Mouse (Mus musculus): ENCODE results near the gene Lsm11. TPM values are rescaled to one million over a fixed set of nuclear protein-coding genes. Genes with fewer than 3 reads are reported as not detected.
"Not testable (repeated sequence)": the region's sequence is repeated elsewhere in the genome, so short reads cannot be mapped to it uniquely, and the experiment has no call there.

Gene Lsm11
- polyA plus RNA-seq, 1 experiment from 2014 or later = 10.3 TPM

- H3K4me2 ChIP-seq = no peak overlapping the region
- no peak overlapping the region for H3K27ac ChIP-seq (ENCODE audit: low read depth, low read length)
- peaks cover 16% of the 10 kb centered on the region for H3K4me1 ChIP-seq (ENCODE audit: control insufficient read depth, insufficient read depth, low read length)
- WGBS (ENCODE audit: insufficient replicate concordance) = 93% methylated on average over 5 of the region's 5 CpGs
- H3K9me3 ChIP-seq (replicated peaks; ENCODE audit: control insufficient read depth, low read length) = no peaks in the 10 kb centered on the region
- no peak for ATAC-seq (replicated peaks; ENCODE audit: insufficient number of reproducible peaks, low FRiP score, low TSS enrichment)
- H3K27me3 ChIP-seq (ENCODE audit: control insufficient read depth, insufficient read depth, low read length) = no peaks in the 10 kb centered on the region
- H3K9ac ChIP-seq (ENCODE audit: low read depth, low read length) = no peak overlapping the region
- H3K36me3 ChIP-seq (ENCODE audit: control insufficient read depth, insufficient read depth, low read length) = peaks cover 14% of the 10 kb centered on the region
- H3K4me3 ChIP-seq (ENCODE audit: low read depth, low read length) = no peak overlapping the region
Measured at GRCm38 (mm10) chr11:45885606-45886230, 59.0 kb downstream of the Lsm11 start.

GRCm38 (mm10) chr11:45884029-45884428, 60.7 kb downstream of the Lsm11 start:
- H3K9ac ChIP-seq (ENCODE audit: low read depth, low read length) = no peak overlapping the region
- H3K27me3 ChIP-seq (ENCODE audit: control insufficient read depth, insufficient read depth, low read length) = no peaks in the 10 kb centered on the region
- peaks cover 26% of the 10 kb centered on the region for H3K4me1 ChIP-seq (ENCODE audit: control insufficient read depth, insufficient read depth, low read length)
- WGBS (ENCODE audit: insufficient replicate concordance) = 66% methylated on average over 4 of the region's 4 CpGs
- H3K9me3 ChIP-seq (replicated peaks; ENCODE audit: control insufficient read depth, low read length) = no peaks in the 10 kb centered on the region
- H3K4me2 ChIP-seq = no peak overlapping the region
- no peak overlapping the region for H3K4me3 ChIP-seq (ENCODE audit: low read depth, low read length)
- no peak overlapping the region for H3K27ac ChIP-seq (ENCODE audit: low read depth, low read length)
- ATAC-seq (replicated peaks; ENCODE audit: insufficient number of reproducible peaks, low FRiP score, low TSS enrichment) = no peak
- peaks cover 8% of the 10 kb centered on the region for H3K36me3 ChIP-seq (ENCODE audit: control insufficient read depth, insufficient read depth, low read length)

DNA sequence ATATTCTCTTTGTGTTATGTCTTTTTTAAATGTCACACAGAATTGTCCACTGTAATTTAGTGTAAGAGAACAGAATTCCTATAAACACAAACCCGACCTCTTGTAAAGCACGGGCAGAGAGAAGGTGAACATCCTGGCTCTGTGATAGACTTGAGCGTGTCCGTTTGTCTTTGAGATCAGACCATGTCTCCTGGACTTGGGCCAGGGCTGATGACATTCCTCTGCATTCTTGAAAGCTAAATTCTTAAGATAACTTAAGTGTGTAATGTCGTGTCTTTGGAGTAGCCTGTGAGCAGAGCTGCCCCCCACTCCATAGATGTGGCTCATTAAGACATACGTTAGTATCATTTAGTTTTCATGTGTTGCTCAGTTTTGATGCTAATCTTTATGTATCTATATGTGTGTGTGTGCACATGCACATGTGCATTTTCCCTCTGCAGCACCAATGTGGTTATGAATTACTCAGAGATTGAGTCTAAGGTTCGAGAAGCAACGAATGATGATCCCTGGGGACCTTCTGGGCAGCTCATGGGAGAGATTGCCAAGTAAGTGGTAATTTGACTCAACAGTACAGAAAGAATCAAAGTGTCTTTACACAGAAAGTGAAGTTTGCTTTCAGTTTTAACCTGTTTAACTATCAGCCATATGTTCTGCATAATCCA, 61.3 kb downstream of the Lsm11 start:
- H3K4me1 ChIP-seq (ENCODE audit: control insufficient read depth, insufficient read depth, low read length) = peaks cover 30% of the 10 kb centered on the region
- H3K4me2 ChIP-seq = peak overlapping the region; percentile 29
- WGBS (ENCODE audit: insufficient replicate concordance) = 22% methylated on average over 8 of the region's 8 CpGs
- H3K4me3 ChIP-seq (ENCODE audit: low read depth, low read length) = no peak overlapping the region
- ATAC-seq (replicated peaks; ENCODE audit: insufficient number of reproducible peaks, low FRiP score, low TSS enrichment) = 0 out of 2 replicates have a peak, but pooled peaks have one; percentile 18
- H3K27ac ChIP-seq (ENCODE audit: low read depth, low read length) = no peak overlapping the region
- H3K9me3 ChIP-seq (replicated peaks; ENCODE audit: control insufficient read depth, low read length) = no peaks in the 10 kb centered on the region
- no peak overlapping the region for H3K9ac ChIP-seq (ENCODE audit: low read depth, low read length)
- H3K36me3 ChIP-seq (ENCODE audit: control insufficient read depth, insufficient read depth, low read length) = peaks cover 7% of the 10 kb centered on the region
- H3K27me3 ChIP-seq (ENCODE audit: control insufficient read depth, insufficient read depth, low read length) = no peaks in the 10 kb centered on the region

DNA sequence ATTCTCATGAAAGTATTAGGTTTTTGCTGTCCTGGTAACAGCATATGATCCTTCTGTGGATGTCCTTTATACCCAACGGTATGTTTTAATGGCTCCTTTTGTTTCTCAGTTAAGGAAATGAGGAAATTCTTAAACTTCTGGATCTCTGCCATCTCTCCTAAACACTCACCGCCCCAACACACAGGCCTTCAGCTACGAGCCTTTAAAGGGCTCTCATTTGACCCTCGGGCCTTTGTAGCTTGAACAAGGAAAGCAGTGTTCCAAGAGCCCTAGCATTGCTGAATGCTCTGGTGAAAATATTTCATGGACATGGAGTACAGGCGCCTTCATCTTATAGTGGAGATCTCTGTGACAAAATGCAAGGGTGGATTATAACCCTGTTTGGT, 63.1 kb downstream of the Lsm11 start:
- Histone ChIP-seq H3K4me3 (ENCODE audit: low read depth, low read length) (no peak overlapping the region), H3K4me1 (ENCODE audit: control insufficient read depth, insufficient read depth, low read length) (peaks cover 32% of the 10 kb centered on the region), H3K9me3 (replicated peaks; ENCODE audit: control insufficient read depth, low read length) (no peaks in the 10 kb centered on the region), H3K36me3 (ENCODE audit: control insufficient read depth, insufficient read depth, low read length) (peaks cover 4% of the 10 kb centered on the region), H3K27me3 (ENCODE audit: control insufficient read depth, insufficient read depth, low read length) (no peaks in the 10 kb centered on the region), H3K27ac (ENCODE audit: low read depth, low read length) (peak overlapping the region; percentile 46; the same call in 1 of the 2 replicates), H3K9ac (ENCODE audit: low read depth, low read length) (no peak overlapping the region), H3K4me2 (no peak overlapping the region)
- 44% methylated on average over 5 of the region's 5 CpGs for WGBS (ENCODE audit: insufficient replicate concordance)
- ATAC-seq (replicated peaks; ENCODE audit: insufficient number of reproducible peaks, low FRiP score, low TSS enrichment) = no peak

- peaks cover 32% of the 10 kb centered on the region for H3K4me1 ChIP-seq (ENCODE audit: control insufficient read depth, insufficient read depth, low read length)
- WGBS (ENCODE audit: insufficient replicate concordance) = 76% methylated on average over 6 of the region's 6 CpGs
- peaks cover 2% of the 10 kb centered on the region for H3K36me3 ChIP-seq (ENCODE audit: control insufficient read depth, insufficient read depth, low read length)
- no peak overlapping the region for H3K9ac ChIP-seq (ENCODE audit: low read depth, low read length)
- ATAC-seq (replicated peaks; ENCODE audit: insufficient number of reproducible peaks, low FRiP score, low TSS enrichment) = no peak
- H3K9me3 ChIP-seq (replicated peaks; ENCODE audit: control insufficient read depth, low read length) = no peaks in the 10 kb centered on the region
- no peak overlapping the region for H3K4me3 ChIP-seq (ENCODE audit: low read depth, low read length)
- peak overlapping the region; percentile 17; the same call in 1 of the 2 replicates for H3K27ac ChIP-seq (ENCODE audit: low read depth, low read length)
- no peak overlapping the region for H3K4me2 ChIP-seq
- no peaks in the 10 kb centered on the region for H3K27me3 ChIP-seq (ENCODE audit: control insufficient read depth, insufficient read depth, low read length)
Measured at GRCm38 (mm10) chr11:45881026-45881682, 63.6 kb downstream of the Lsm11 start.

- not testable (repeated sequence) for H3K9ac ChIP-seq (ENCODE audit: low read depth, low read length); ATAC-seq (replicated peaks; ENCODE audit: insufficient number of reproducible peaks, low FRiP score, low TSS enrichment); H3K4me2 ChIP-seq; H3K4me3 ChIP-seq (ENCODE audit: low read depth, low read length); H3K36me3 ChIP-seq (ENCODE audit: control insufficient read depth, insufficient read depth, low read length); H3K27ac ChIP-seq (ENCODE audit: low read depth, low read length); H3K27me3 ChIP-seq (ENCODE audit: control insufficient read depth, insufficient read depth, low read length); H3K9me3 ChIP-seq (replicated peaks; ENCODE audit: control insufficient read depth, low read length)
- peaks cover 32% of the 10 kb centered on the region for H3K4me1 ChIP-seq (ENCODE audit: control insufficient read depth, insufficient read depth, low read length)
- 56% methylated on average over 4 of the region's 4 CpGs for WGBS (ENCODE audit: insufficient replicate concordance)
Measured at GRCm38 (mm10) chr11:45879366-45879765, 65.4 kb downstream of the Lsm11 start.

Other genes with a start within 250 kb of the Lsm11 start
- 49.2 and 57.9 TPM in 2 replicates for gene Clint1, start 92.9 kb downstream of the Lsm11 start, polyA plus RNA-seq (2014; fragmentation: Nextera tagmentation; extraction: Ambion mirVana)
- 9.5 and 9.6 TPM in 2 replicates for gene Thg1l, start 10.6 kb upstream of the Lsm11 start, polyA plus RNA-seq (2014; fragmentation: Nextera tagmentation; extraction: Ambion mirVana)
- 0.07 and 0.40 TPM in 2 replicates for gene Sox30, start 35.4 kb upstream of the Lsm11 start, polyA plus RNA-seq (2014; fragmentation: Nextera tagmentation; extraction: Ambion mirVana)
- 2.4 and 9.0 TPM in 2 replicates for gene Gm12166, start 107.4 kb upstream of the Lsm11 start, polyA plus RNA-seq (2014; fragmentation: Nextera tagmentation; extraction: Ambion mirVana)
- gene Adam19, start 111.1 kb upstream of the Lsm11 start, polyA plus RNA-seq (2014; fragmentation: Nextera tagmentation; extraction: Ambion mirVana) = 24.4 and 31.7 TPM in 2 replicates
- 12.2 and 18.2 TPM in 2 replicates for gene Nipal4, start 221.6 kb upstream of the Lsm11 start, polyA plus RNA-seq (2014; fragmentation: Nextera tagmentation; extraction: Ambion mirVana)